Mouse (Mus musculus) liver (tissue): ENCODE results near the gene Ptgds.

Source experiments
- DNase-seq: peaks from one replicate; pipeline ENCODE4 v3.0.0-alpha.2; 2020; ENCODE audit warnings: mixed read lengths

The Ptgds gene

GRCm38 (mm10) chr2:25441067-25441466 is 28.8 kb downstream of the Ptgds start:
- DNase-seq, result no peak

DNA sequence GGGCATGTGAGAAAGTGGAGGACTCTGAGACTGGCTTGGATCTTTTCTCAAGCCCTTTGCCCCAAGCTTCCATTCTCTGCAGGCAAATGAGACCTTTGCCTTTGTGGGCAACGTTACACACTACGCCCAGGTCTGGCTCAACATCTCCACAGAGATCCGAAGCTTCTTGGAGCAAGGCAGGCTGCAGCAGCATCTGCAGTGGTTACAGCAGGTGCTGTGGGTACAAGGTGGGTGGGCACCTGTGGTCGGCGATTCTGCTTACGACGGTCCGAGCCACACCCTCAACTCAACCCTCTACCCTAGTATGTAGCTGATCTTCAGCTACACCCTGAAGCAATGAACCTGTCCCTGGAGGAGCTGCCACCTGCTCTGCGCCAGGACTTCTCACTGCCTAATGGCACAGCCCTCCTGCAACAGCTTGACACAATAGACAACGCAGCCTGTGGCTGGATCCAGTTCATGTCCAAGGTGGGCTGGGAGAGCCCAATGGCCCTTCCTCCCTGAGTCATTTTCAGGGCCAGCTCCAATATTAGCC is 33.5 kb downstream of the Ptgds start:
- no peak for DNase-seq

DNA sequence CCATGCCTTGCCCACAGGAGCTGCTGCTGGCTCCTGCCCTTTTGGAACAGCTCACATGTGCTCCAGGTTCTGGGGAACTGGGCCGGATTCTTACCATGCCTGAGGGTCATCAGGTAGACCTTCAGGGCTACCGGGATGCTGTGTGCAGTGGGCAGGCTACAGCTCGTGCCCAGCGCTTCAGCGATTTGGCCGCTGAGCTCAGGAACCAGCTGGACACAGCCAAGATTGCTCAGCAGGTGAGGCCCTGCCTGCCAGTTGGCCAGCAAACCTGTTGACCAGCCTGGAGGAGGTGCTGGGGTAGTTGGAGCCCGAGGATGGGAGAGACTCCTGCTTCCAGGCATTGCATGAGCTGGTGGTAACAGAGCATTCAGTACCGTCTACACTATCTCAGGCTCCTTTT is 35.6 kb downstream of the Ptgds start:
- peak; percentile 2 for DNase-seq

GRCm38 (mm10) chr2:25433101-25433500 is 36.7 kb downstream of the Ptgds start:
- no peak for DNase-seq

GRCm38 (mm10) chr2:25432326-25433098 is 37.3 kb downstream of the Ptgds start:
- peak; percentile 5 for DNase-seq

GRCm38 (mm10) chr2:25431308-25431855 is 38.5 kb downstream of the Ptgds start:
- peak; percentile 3 for DNase-seq

GRCm38 (mm10) chr2:25430395-25431233 is 39.2 kb downstream of the Ptgds start:
- peak; percentile 2 for DNase-seq

DNA sequence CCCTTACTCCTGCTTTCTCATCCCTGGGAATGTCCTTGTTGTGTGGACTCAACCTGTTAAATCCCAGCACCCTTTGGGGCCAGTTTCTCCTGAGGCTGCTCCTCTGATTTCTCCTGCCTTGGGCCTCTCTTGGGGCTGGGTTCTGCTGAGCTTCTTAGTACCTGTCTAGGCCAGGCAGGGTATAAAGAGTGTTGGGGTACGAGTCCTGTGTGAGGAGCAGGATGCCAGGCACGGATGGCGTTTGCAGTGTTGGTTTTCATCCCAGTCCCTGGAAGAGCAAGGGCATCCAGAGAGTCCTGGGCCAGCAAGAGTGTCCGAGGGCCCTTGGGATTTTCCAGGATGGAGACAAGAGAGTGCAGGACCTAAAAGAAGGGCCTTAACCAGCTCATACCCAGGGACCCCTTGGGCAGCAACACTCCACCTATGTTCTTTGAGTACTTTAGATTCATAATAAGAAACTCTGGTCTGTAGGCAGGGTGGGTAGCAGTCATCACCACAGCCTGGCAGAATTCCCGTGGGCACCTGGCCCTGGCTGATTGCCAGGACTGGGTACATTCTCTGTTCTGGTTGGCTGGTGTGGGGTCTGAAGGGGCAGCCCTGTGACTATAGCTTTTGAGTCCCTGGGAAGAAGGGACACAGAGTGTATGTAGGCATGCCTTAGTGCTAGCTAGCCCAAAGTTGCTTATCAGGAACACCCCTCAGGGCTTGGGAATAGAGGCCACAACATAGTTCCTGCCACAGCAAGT is 40.2 kb downstream of the Ptgds start:
- DNase-seq, result no peak

DNA sequence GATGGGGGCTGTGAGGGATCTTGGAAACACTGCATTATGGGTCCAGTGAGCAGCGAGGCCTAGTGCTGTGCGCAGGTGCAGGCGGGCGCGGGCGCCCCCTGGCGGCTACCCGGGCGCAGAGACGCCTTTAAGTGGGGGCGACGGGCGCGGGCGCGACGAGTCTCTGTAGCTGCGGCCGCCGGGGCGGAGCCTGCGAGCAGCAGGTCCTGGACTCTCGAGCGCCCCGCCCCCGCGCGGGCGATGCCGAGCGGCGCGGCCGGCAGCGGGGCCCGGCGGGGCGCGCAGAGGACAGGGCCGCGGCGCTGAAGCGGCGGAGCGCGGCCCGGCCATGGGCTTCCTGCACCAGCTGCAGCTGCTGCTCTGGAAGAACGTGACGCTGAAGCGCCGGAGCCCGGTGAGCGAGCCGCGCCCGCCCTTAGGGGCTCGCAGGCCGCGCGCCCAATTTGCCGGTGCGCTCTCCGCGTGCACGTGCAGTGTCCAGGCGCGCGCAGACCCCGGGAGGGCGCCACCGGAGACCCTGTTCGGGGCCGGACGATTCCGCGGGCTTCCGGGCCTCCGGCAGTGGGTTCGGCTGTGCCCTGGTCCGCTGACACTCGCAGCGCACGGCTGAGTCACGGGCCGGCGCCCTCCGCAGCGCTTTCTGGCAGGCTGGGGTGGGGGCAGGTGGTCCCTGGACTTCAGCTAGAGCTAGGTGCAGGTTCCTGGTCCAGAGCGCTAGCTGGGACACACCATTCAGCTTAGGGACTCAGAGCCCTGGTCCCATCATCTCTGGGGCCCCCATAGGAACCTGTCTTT is 41.2 kb downstream of the Ptgds start, which contains the start of gene Abca2:
Gene Abca2 (plus strand): TSS at position 262 of the 795 bp plus-strand sequence.
- DNase-seq, result peak; percentile 93

GRCm38 (mm10) chr2:25427256-25427655 is 42.6 kb downstream of the Ptgds start:
- DNase-seq, result no peak

DNA sequence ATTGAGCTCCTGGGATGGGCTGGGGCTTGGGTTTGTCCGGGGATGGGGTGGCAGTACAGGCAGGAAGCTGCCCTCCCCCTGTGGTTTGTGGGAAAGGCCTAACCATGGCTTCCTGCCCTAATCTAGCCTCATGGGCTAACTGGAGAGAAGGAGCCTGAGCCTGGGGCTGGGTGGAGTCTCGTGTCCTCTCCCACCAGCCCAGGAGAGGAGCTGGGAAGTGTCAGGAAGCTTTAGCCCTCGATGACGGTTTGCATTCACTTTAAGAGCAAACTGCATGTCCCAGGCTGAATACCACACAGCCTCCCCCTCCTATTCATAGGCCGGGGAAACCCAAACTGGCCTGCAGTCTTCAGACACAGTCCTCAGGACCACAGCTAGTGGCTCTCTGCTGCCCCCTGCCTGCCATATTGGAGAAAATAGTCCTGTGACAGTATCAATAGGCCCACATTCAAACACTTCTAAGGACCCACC is 43.1 kb downstream of the Ptgds start:
- DNase-seq, result peak; percentile 81

DNA sequence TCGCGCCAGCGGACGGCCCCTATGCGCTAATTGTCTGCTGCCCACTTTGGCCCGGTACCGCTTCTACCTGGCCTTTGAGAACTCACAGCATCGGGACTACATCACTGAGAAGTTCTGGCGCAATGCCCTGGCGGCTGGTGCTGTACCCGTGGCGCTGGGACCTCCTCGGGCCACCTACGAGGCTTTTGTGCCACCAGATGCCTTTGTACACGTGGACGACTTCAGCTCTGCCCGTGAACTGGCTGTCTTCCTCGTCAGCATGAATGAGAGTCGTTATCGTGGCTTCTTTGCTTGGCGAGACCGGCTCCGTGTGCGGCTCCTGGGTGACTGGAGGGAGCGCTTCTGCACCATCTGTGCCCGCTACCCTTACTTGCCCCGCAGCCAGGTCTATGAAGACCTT is 44.4 kb downstream of the Ptgds start:
- no peak for DNase-seq

GRCm38 (mm10) chr2:25423626-25424025 is 46.2 kb downstream of the Ptgds start:
- DNase-seq, result no peak

DNA sequence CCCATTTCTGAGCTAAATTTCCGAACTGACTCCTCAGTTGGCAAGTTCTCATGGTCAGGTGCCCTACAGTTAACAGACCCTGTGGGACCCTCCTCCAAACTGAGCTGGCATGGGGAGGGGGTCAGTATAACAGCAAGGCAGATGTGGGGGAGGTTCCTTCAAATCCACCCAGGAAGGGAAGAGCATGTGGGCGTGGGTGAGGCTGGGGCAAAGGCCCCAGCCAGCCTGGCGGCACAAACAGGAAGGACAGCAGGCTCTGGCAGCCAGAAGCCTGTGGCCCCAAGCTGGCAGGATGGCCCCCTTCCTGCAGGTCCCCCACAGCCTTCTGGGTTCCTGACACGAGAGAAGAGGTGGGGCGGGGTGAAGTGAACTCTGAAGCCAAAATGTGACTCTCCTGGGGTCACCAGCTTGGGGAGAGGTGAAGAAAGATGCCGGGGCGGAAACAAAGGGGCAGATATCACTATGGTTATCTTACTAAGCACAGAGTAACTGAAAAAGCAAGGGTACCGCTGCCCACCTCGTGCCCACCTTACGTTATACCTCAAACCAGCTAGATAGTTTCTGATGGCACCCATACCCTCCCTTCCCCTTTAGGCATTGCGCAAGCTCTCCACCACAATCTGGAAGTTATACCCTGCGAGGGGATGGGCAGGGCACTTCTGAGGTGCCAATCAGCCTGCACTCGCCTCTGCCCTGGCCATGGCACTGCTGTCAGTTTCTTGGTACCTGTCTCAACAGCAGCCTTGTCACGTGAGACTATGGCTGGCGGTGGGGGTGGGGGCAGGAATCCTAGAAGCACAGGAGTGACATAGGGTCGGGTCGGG is 47.0 kb downstream of the Ptgds start, which contains the start of gene Fut7:
Gene Fut7 (plus strand): TSS at position 681 of the 824 bp plus-strand sequence.
- no peak for DNase-seq

DNA sequence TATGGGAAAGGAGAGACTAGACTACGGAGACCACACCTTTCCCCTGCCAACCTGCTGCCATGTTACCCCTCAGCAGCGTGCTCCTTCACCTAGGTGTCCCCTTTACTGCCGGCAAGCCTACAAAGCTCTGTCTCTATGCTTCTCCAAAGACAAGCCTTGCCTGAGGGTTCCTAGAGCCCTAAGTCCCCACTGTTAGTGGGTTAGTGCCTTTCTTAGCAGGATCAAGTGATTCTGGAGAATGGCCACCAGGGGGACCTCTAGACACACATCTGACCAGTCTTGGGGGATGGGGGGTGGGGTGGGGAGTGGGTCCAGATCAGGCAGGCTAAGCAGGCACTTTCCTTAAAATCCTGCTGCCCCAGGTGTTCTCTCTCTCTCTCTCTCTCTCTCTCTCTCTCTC is 48.0 kb downstream of the Ptgds start:
- peak; percentile 59 for DNase-seq

DNA sequence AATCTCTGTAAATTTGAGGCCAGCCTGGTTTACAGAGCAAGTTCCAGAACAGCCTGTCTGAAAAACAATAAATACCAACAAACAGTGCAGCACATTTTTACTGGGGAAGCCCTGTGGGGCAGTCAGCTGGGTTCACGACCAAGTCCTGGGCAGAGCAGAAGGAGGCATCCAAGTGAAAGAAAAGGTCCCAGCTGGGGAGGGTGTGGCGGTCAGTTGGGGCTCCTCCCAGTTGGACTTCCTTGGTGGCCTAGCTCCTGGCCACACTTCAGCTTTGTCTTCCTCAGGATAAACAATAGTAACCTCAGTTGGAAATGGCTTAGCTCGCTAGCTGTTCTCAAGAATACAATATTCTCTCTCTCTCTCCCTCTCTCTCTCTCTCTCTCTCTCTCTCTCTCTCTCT is 52.4 kb downstream of the Ptgds start:
- DNase-seq, result no peak
